Mouse (Mus musculus) liver, embryonic 13.5 days (tissue): Measurements from ENCODE around the gene Slc26a11. TPM values are rescaled to one million over a fixed set of nuclear protein-coding genes. Genes with fewer than 3 reads are reported as not detected.

Experiments used
- ATAC-seq: fragments of 200-750 bp; cut with Nextera tagmentation; 2 replicates; pipeline ENCODE4 v1.8.0; 2017; ENCODE audit warnings: low read depth, mild to moderate bottlenecking, moderate number of reproducible peaks, moderate library complexity
- DNase-seq: peaks from one replicate; pipeline ENCODE4 v3.0.0; 2022
- H3K27ac ChIP-seq: fragments of 300-500 bp; sonication (generic); 2 replicates; pipeline ENCODE4 v1.5.1; 2015; ENCODE audit warnings: moderate library complexity, mild to moderate bottlenecking, inconsistent platforms
- H3K27me3 ChIP-seq: fragments of 300-500 bp; sonication (generic); 2 replicates; pipeline ENCODE4 v1.6.1; 2015; ENCODE audit warnings: mild to moderate bottlenecking, inconsistent platforms
- H3K36me3 ChIP-seq: fragments of 300-500 bp; sonication (generic); 2 replicates; pipeline ENCODE4 v1.6.1; 2015; ENCODE audit warnings: mild to moderate bottlenecking, inconsistent platforms
- H3K4me1 ChIP-seq: fragments of 300-500 bp; sonication (generic); replicated peaks from 2 replicates; pipeline ENCODE4 v1.6.1; 2015; ENCODE audit warnings: inconsistent platforms
- H3K4me2 ChIP-seq: fragments of 300-500 bp; sonication (generic); 2 replicates; pipeline ENCODE4 v1.6.1; 2015; ENCODE audit warnings: inconsistent platforms, mild to moderate bottlenecking, moderate library complexity
- H3K4me3 ChIP-seq: fragments of 300-500 bp; sonication (generic); replicated peaks from 2 replicates; pipeline ENCODE4 v1.5.1; 2015; ENCODE audit warnings: mild to moderate bottlenecking, inconsistent platforms
- H3K9ac ChIP-seq: fragments of 300-500 bp; sonication (generic); 2 replicates; pipeline ENCODE4 v1.6.1; 2015; ENCODE audit warnings: mild to moderate bottlenecking, inconsistent platforms
- H3K9me3 ChIP-seq: fragments of 300-500 bp; sonication (generic); replicated peaks from 2 replicates; pipeline ENCODE4 v1.6.1; 2016; ENCODE audit warnings: inconsistent platforms
- WGBS: fragments of 180-500 bp; shearing (Covaris S2); methylation state at CpG from one replicate; pipeline ENCODE4 v1.1.7; 2015; ENCODE audit not compliant: insufficient replicate concordance; 5-methylcytosine and 5-hydroxymethylcytosine counted together
- polyA plus RNA-seq: library from polyadenylated mRNA; unstranded; fragments of >200 nt; fragmentation: Nextera tagmentation; extraction: Ambion mirVana; gene quantifications from 2 replicates; pipeline ENCODE4 v1.2.1, GENCODE M21; 2015

Gene Slc26a11
- polyA plus RNA-seq: 1.4 and 1.8 TPM in 2 replicates

DNA sequence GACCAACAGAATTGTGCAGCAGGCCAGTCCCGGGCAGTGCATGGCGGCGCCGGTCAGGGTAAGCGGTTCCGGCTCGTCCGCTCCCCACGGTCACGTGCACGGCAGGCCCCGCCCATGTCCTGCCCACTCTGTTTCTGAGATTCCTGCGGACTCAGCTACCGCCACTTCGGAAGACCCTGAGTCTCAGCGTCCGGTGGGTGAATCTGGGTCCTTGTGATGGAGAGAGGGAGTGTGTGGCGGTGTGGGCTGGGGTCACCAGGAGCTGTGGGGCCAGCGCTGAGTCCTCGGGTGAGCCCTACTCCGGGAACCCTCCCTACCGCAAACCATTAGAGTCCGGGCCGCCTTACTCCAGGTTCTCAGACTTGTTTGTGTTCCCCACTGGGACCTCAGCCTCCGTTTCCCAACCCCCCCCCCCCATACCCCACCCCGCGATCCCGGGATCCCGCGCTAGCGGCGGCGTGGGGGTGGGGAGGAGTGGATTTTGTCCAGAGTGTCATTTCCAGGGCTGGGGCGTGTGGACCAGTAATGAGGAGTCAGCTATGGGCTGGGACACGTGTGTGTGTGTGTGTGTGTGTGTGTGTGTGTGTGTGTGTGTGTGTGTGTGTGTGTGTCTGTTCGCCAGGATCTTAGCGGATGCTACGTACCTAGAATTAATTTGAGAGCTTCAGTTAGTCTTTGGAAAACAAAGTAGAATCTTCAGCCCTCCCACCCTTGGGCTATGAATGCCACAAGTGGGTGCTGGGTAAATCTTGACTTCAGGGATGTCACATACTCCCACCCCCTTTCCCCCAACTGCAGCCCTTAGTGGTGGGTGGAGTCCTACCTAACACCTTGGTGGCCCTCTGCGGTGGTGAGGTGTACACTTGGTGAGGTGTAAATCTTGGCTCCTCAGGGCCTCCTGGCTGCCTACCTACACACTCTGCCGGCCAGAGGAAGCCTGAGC is at the start of gene Slc26a11, which contains the start of gene Sgsh:
Gene Slc26a11, plus strand, starts transcription at position 115 of the 943 bp plus-strand sequence.
Gene Sgsh, minus strand, starts transcription at position 94 of the 943 bp plus-strand sequence.
- Histone ChIP-seq H3K27me3 (0 out of 2 replicates have a peak, but pooled peaks cover 7% of the 10 kb centered on the region), H3K4me1 (peaks cover 28% of the 10 kb centered on the region), H3K9me3 (no peaks in the 10 kb centered on the region), H3K9ac (peak within 1 kb of the TSS; percentile 77), H3K4me2 (peak within 1 kb of the TSS; percentile 94), H3K36me3 (no peaks in the 10 kb centered on the region), H3K27ac (peak within 1 kb of the TSS; percentile 82), H3K4me3 (peak within 1 kb of the TSS; percentile 74)
- DNase-seq (peak; percentile 78), ATAC-seq (peak; percentile 84)
- WGBS: 5% methylated on average over 39 of the region's 40 CpGs

DNA sequence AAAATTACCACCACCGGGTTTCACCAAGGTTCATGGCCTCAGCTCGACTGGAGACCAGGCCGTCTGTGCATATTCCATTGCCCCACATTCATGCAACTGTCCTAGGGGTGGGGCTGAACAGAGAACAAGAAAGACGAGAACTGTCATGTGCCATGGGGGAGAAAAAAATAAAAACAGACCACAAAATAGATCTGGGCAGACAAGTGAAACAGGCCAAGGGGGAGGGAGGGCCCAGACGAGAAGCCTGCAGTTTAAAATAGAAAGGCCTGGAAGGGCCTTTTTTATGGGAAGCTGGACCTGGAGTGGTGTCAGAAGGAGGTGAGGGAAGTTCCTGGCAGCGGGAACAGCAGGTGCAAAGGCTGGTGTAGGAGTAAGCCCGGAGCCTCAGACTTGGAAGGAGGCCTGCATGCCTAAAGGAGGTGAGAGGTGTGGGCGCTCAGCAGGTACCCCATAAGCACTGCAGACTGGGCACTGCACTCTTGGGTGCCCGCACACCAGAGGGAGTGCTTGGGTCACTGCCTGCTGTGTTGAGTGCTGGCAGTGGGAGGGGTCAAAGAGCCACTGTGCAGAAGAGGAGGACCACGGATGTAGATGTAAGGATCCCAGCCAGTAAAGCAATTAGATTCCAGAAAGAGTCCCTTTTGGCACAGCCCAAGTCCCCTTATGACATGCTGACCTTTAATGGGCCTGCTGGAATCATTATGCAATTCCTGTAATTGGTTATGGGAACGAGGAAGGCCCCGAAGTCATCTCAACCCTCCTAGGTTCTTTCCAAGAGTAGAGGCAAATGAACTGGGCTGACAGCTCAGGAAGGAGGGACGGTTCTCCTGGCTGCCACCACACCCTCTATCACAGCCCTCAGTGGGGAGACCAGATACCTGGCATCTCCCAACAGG is 48.3 kb upstream of the Slc26a11 start:
- DNase-seq: no peak
- Histone ChIP-seq H3K4me2 (no peak overlapping the region), H3K9ac (no peak overlapping the region), H3K27me3 (peaks cover 49% of the 10 kb centered on the region), H3K4me3 (no peak overlapping the region), H3K9me3 (no peaks in the 10 kb centered on the region), H3K27ac (no peak overlapping the region), H3K4me1 (0 out of 2 replicates have a peak, but pooled peaks cover 4% of the 10 kb centered on the region), H3K36me3 (no peaks in the 10 kb centered on the region)
- ATAC-seq: no peak
- 44% methylated on average over 13 of the region's 13 CpGs for WGBS

DNA sequence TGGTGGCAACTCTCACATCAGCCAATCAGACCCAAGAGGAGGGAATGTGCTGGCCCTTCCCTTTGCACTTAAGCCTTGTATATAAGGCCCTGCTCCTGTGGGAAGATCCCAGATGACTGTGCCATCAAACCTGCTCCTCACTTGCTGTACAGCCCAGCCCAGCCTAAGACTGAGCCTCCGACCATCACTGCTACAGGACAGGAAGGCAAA is 47.8 kb upstream of the Slc26a11 start, which contains the start of gene Card14:
Gene Card14, plus strand, starts transcription at position 111 of the 210 bp plus-strand sequence.
- WGBS: 30% methylated on average over 1 of the region's 1 CpGs
- H3K27ac ChIP-seq: no peak within 1 kb of the TSS

DNA sequence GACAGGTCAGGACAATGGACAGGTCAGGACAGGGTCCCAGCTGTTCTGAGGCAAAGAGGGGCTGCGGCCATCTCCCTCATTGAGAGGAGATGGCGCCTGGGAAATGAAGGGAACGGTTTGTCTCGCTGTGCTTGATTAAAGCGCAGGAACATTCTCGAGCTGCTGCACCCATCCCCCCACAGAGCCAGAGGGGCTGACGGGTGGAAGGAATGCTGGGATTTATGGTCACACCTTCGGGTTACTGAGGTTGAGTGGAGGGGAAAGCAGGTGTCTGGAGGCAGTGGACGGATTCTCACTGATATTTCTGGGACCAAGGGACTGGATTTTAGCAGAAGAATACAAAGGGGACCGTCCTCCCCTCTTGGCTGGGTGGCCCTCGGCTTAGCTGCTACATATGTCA is 47.4 kb upstream of the Slc26a11 start:
- peaks cover 47% of the 10 kb centered on the region for H3K27me3 ChIP-seq
- 30% methylated on average over 11 of the region's 11 CpGs for WGBS
- DNase-seq: no peak
- H3K4me1 ChIP-seq: 0 out of 2 replicates have a peak, but pooled peaks cover 4% of the 10 kb centered on the region
- H3K9me3 ChIP-seq: no peaks in the 10 kb centered on the region
- H3K27ac ChIP-seq: no peak overlapping the region
- no peak overlapping the region for H3K4me3 ChIP-seq
- ATAC-seq: no peak
- no peak overlapping the region for H3K4me2 ChIP-seq
- no peak overlapping the region for H3K9ac ChIP-seq
- H3K36me3 ChIP-seq: no peaks in the 10 kb centered on the region

More for the DNA sequence above, 47.8 kb upstream of the Slc26a11 start, which contains the start of gene Card14:
- H3K4me2 ChIP-seq: no peak within 1 kb of the TSS
- H3K4me1 ChIP-seq: 0 out of 2 replicates have a peak, but pooled peaks cover 4% of the 10 kb centered on the region
- no peak within 1 kb of the TSS for H3K4me3 ChIP-seq
- H3K9ac ChIP-seq: no peak within 1 kb of the TSS
- DNase-seq: no peak
- peaks cover 51% of the 10 kb centered on the region for H3K27me3 ChIP-seq
- no peaks in the 10 kb centered on the region for H3K36me3 ChIP-seq
- no peaks in the 10 kb centered on the region for H3K9me3 ChIP-seq
- ATAC-seq: no peak

DNA sequence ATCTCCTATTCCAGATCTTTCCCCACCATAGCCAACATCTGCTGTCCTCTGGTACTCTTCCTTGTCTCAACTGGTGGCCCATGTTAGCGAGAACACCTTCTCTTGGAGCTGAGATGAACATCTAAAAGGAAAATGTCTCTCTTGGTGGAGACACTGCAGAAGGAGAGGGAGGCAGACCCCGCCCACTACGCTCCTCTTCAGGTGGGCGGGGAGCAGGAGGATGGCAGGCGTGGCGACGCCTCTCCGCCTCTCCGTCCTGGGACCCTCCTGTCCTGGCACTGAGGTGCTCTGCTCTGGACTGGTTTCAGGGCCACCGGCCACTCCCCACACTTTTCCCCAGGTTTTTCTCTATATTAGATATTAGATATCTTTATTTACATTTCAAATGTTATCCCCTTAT is 44.7 kb upstream of the Slc26a11 start:
- no peak for DNase-seq
- 0 out of 2 replicates have a peak, but pooled peaks cover 4% of the 10 kb centered on the region for H3K4me1 ChIP-seq
- no peaks in the 10 kb centered on the region for H3K9me3 ChIP-seq
- H3K36me3 ChIP-seq: no peaks in the 10 kb centered on the region
- no peak for ATAC-seq
- no peak overlapping the region for H3K27ac ChIP-seq
- WGBS: 14% methylated on average over 10 of the region's 10 CpGs
- no peak overlapping the region for H3K4me3 ChIP-seq
- no peak overlapping the region for H3K4me2 ChIP-seq
- no peak overlapping the region for H3K9ac ChIP-seq
- H3K27me3 ChIP-seq: peaks cover 24% of the 10 kb centered on the region

DNA sequence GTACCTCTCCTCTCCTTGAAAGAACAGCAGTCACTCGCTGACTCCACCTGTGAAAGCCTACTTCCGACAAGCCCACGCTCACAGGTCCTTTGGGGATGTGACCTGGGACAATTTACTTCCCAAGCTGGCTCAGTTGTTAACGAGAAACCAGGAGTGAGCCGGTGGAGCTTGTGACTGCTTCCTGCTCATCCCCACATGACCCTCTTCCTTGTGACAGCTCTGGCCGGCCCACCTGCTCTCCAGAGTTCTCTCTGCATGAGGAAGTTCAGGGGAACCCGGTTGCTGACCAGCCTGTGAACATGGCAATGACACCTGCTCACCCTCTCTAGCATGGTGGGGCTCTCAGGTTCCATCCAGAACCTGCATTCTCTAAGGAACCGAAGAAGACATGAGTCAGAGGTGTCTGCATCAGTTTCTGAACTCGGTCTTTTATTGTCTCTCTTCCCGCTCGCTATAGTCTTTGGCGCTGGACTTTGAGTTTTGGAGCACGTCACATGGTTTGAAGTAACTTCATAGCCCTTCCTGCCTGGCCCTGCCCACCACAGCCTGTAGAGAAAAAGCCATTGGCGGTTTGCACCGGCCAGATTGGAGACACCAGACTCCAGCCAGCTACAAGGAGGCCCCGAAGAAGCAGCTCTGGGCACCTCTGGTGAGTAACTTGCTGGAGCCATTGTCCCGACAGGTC is 41.0 kb upstream of the Slc26a11 start:
- no peak overlapping the region for H3K4me2 ChIP-seq
- H3K9ac ChIP-seq: no peak overlapping the region
- H3K27ac ChIP-seq: no peak overlapping the region
- H3K27me3 ChIP-seq: peaks cover 15% of the 10 kb centered on the region
- H3K4me3 ChIP-seq: no peak overlapping the region
- ATAC-seq (no peak), DNase-seq (no peak)
- H3K9me3 ChIP-seq: no peaks in the 10 kb centered on the region
- H3K4me1 ChIP-seq: no peaks in the 10 kb centered on the region
- WGBS: 57% methylated on average over 17 of the region's 17 CpGs
- no peaks in the 10 kb centered on the region for H3K36me3 ChIP-seq

DNA sequence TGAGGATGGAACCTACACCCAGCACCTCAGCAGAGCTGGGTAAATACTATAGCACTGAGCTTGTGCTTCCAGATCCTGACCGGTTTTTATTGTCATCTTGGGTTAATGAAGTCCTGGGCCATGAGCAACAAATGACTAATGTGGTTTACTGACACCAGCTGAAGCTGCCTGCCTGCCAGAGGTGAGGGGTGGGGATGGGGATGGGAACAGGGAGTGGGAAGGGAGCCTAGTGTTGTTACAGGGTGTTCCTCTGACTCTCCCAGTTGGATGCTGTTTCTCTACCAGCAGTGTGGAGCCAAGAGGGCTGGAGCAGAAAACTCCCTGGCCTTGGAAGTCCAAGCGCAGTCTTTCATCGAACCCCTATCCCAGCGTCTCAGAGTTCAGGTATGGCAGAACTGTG is 38.6 kb upstream of the Slc26a11 start:
- H3K27ac ChIP-seq: no peak overlapping the region
- H3K36me3 ChIP-seq: no peaks in the 10 kb centered on the region
- H3K4me1 ChIP-seq: no peaks in the 10 kb centered on the region
- H3K9me3 ChIP-seq: no peaks in the 10 kb centered on the region
- ATAC-seq: no peak
- WGBS: 83% methylated on average over 4 of the region's 4 CpGs
- no peak overlapping the region for H3K4me2 ChIP-seq
- H3K4me3 ChIP-seq: no peak overlapping the region
- peaks cover 5% of the 10 kb centered on the region; the same call in 1 of the 2 replicates for H3K27me3 ChIP-seq
- no peak for DNase-seq
- no peak overlapping the region for H3K9ac ChIP-seq

DNA sequence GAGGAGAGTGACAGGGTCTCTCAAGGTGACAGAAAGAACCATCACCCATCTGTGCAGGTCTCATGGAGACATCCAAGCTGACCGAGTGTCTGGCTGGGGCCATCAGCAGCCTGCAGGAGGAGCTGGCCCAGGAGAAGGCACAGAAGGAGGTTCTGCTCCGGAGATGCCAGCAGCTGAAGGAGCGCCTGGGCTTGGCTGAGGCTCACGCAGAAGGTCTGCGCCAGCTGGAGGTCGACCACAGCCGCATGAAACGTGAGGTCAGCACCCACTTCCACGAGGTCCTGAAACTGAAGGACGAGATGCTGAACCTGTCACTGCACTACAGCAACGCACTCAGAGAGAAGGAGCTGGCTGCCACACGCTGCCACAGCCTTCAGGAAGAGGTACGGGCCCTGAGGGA is 32.8 kb upstream of the Slc26a11 start:
- WGBS: 60% methylated on average over 13 of the region's 13 CpGs
- DNase-seq: no peak

DNA sequence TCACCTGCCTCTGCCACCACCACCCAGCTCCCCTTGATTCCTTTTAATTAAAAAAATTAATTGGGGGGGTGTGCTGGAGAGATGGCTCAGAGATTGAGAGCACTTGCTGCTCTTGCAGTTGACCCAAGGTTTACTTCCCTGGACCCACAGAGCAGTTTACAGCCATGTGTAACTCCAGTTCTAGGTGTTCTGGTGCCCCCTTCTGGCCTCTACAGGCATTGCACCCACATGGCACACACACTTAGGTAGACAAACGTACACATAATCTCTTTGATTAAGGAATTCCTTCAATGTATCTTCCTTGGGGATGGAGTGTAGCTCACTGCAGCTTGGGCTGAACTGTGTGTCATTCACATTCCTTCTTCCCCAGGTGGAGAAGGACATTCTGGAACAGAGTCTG is 30.3 kb upstream of the Slc26a11 start:
- H3K4me1 ChIP-seq: no peaks in the 10 kb centered on the region
- H3K4me2 ChIP-seq: no peak overlapping the region
- H3K27me3 ChIP-seq: peaks cover 17% of the 10 kb centered on the region; the same call in 1 of the 2 replicates
- H3K4me3 ChIP-seq: no peak overlapping the region
- H3K9ac ChIP-seq: no peak overlapping the region
- no peak for ATAC-seq
- DNase-seq: no peak
- 72% methylated on average over 1 of the region's 1 CpGs for WGBS
- no peak overlapping the region for H3K27ac ChIP-seq
- peaks cover 4% of the 10 kb centered on the region; the same call in 1 of the 2 replicates for H3K9me3 ChIP-seq
- no peaks in the 10 kb centered on the region for H3K36me3 ChIP-seq

More for the DNA sequence above, 32.8 kb upstream of the Slc26a11 start:
- no peak for ATAC-seq
- H3K4me3 ChIP-seq: no peak overlapping the region
- peaks cover 17% of the 10 kb centered on the region; the same call in 1 of the 2 replicates for H3K27me3 ChIP-seq
- no peak overlapping the region for H3K4me2 ChIP-seq
- H3K27ac ChIP-seq: no peak overlapping the region
- peaks cover 4% of the 10 kb centered on the region; the same call in 1 of the 2 replicates for H3K9me3 ChIP-seq
- no peak overlapping the region for H3K9ac ChIP-seq
- H3K36me3 ChIP-seq: no peaks in the 10 kb centered on the region
- no peaks in the 10 kb centered on the region for H3K4me1 ChIP-seq

DNA sequence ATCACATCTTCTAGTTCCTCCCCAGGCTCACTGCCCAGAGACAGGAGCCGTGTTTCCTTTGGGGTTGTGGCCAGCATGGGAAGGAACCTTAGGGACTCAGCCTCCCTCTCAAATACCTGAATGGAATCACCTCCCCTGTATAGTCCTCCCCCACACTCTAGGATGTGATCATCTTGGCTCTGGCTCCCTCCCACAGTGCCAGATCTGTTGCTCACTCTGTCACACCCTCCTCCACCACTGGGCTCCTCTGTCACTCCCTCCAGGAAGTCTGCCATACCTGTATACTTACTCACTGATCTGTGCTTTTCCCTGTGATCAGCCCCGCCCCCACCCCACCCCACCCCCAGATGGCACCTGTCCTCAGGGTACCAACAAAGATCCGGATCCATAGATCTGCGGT is 24.8 kb upstream of the Slc26a11 start:
- H3K27me3 ChIP-seq: peaks cover 27% of the 10 kb centered on the region
- DNase-seq (no peak), ATAC-seq (no peak)
- 40% methylated on average over 4 of the region's 4 CpGs for WGBS
- H3K9me3 ChIP-seq: no peaks in the 10 kb centered on the region
- H3K36me3 ChIP-seq: no peaks in the 10 kb centered on the region
- H3K27ac ChIP-seq: no peak overlapping the region
- H3K9ac ChIP-seq: no peak overlapping the region
- no peak overlapping the region for H3K4me3 ChIP-seq
- H3K4me1 ChIP-seq: no peaks in the 10 kb centered on the region
- H3K4me2 ChIP-seq: no peak overlapping the region
